Mouse (Mus musculus) left cerebral cortex, adult 18-20 months (tissue): ENCODE results near the gene Gm3371. TPM values are rescaled to one million over a fixed set of nuclear protein-coding genes. Genes with fewer than 3 reads are reported as not detected.
"Not testable (repeated sequence)": the region's sequence is repeated elsewhere in the genome, so short reads cannot be mapped to it uniquely, and the experiment has no call there.

Experiments
- DNase-seq, 2 experiments: peaks; one replicate each; pipeline ENCODE4 v3.0.0; 2021 to 2022; ENCODE audit warnings: low spot score in 2 of 2, mixed read lengths in 1 of 2
- long read RNA-seq, 2 experiments: library from polyadenylated mRNA; stranded (forward); transcript quantifications; one replicate each; pipeline ENCODE4 v2.0.0; 2021
- total RNA-seq, 2 experiments: library from RNA; stranded (reverse); gene quantifications; 2 replicates each; pipeline ENCODE4 v1.2.3; 2021

The Gm3371 gene
- total RNA-seq = not detected
- long read RNA-seq, experiment 1 = 0 reads
- long read RNA-seq, experiment 2 = 0 reads

DNA sequence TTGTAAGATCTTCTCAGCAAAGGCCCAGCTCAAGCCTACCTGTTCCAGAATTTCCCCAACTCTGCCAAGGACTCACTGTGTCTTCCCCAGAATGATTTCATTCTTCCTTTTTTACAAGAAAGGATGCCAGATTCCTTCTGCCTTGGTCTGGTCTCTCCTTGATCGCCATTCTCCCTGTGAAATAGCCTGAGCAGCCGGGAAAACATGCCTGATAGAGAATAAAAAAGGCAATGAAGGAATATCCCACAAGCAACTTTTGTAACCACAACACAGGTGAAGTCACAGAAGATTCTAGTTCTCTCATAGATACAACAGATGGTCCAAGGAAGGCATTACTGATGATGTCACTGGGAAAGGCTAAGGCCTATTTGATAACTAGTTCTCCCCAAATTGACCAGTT is at the start of gene Gm3371:
Gm3371 (minus strand) TSS at position 101 of the 400 bp plus-strand sequence.
- DNase-seq = not testable (repeated sequence)

GRCm38 (mm10) chr14:44433335-44433734 is 22.8 kb upstream of the Gm3371 start, which contains the start of gene Gm8232:
Gene Gm8232, plus strand, starts transcription at chr14:44433635.
- DNase-seq = not testable (repeated sequence)

DNA sequence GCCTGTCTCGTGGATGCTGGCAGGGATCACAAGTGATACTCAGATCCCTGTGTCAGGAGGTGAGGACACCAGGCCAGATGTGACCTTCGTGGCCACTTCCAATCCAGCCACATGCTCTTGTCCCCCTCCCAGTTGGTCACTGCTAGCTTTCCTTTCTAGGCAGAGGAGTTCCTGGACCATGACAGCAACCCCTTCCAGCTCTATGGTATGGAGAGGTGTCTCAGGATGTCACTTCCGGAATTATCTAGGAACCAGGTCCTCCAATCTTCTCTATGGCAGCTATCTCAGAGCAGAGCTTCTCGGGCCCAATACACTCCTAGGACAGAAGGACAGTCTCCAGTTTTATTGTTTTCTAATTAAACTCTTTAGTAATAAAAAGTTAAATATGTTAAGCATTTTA is 26.3 kb downstream of the Gm3371 start:
- DNase-seq = not testable (repeated sequence)

DNA sequence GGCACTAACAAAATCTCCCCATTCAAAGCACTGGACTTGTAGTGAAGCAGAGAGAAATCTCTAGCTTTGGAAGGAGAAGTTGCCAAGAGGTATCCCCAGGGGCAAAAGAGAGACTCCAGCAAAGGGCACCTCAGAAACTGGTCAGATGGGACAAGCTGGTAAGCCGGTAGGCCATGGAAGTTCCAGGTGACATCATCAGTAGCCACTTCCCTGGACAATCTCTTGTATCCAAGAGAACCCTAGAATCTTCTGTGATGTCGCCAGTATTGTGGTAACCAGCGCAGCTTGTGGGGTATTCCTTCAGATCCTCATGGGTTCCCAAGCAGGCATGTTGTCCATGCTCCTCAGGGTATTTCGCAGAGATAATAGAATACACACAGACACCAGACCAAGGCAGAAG is 45.4 kb downstream of the Gm3371 start, which contains the start of gene Gm8229:
Gm8229 (plus strand) TSS at position 301 of the 400 bp plus-strand sequence.
- DNase-seq = not testable (repeated sequence)

DNA sequence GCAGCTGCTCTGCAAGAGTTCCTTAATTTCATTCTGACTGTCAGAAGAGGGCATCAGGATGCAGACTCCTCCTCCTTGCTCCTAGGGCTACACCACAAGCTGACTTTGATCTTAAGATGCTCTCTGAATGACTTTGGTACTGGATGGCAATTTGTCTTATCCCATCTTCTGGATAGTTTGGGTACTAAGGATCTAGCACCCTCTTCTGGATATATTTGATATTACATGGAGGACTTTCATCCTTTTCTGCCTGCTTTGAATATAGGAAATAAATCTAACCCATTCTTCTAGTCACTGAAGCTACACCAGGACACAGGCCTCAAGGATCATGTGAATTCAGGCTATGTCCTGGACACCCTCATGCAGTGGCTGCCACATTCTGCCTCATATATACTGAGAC is 48.2 kb downstream of the Gm3371 start:
- DNase-seq = not testable (repeated sequence)

- not testable (repeated sequence) for DNase-seq
Observed at GRCm38 (mm10) chr14:44361416-44361815, 49.1 kb downstream of the Gm3371 start.

Other genes starting within 250 kb of the Gm3371 start
- not detected for gene Gm8212, start 213.0 kb downstream of the Gm3371 start, total RNA-seq
- gene 4930503E14Rik, start 197.4 kb downstream of the Gm3371 start, total RNA-seq = under 1 TPM in 1 of 2 experiments, not detected in 1; 0.73 TPM
- gene Gm8220, start 125.1 kb downstream of the Gm3371 start, total RNA-seq = not detected
- gene Gm5930, start 72.1 kb downstream of the Gm3371 start, total RNA-seq = not detected
- not detected for gene Gm8229, start 45.3 kb downstream of the Gm3371 start, total RNA-seq
- gene Gm8232, start 22.9 kb upstream of the Gm3371 start, total RNA-seq = not detected
- not detected for gene BC061237, start 81.8 kb upstream of the Gm3371 start, total RNA-seq
- gene Gm17093, start 107.6 kb upstream of the Gm3371 start, total RNA-seq = not detected
- not detected for gene Gm8247, start 172.5 kb upstream of the Gm3371 start, total RNA-seq
- gene Gm5624, start 217.2 kb upstream of the Gm3371 start, total RNA-seq = not detected